Mouse (Mus musculus): ENCODE data around the gene Dll4.

The Dll4 gene

GRCm38 (mm10) chr2:119334964-119335525 lies 9.5 kb downstream of the Dll4 start:
- DNase-seq (ENCODE audit: low spot score in 2 of 2), result no peak

GRCm38 (mm10) chr2:119335535-119335934 lies 10.0 kb downstream of the Dll4 start:
- DNase-seq (ENCODE audit: low spot score in 2 of 2), result no peak

- DNase-seq (ENCODE audit: low spot score in 2 of 2), result no peak
Measured at GRCm38 (mm10) chr2:119336002-119336401, 10.4 kb downstream of the Dll4 start.

DNA sequence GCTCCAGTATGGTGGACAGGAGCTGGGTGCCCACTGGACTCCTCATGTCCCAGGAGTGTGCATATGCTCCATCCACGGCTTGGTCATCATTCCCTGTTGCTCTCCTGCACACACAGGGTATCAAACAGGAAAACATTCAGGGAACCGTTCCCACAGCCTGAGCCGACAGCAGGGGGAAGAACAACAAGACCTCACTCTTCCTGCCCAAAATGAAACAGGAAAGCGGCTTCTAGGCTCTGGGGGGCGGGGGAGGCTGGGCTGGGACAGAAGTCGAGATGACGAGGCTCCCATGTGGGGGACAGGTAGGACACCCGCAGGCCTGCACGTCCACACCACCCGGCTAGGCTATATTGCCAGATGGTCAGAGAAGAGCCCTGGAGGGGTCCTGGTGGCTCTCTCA lies 10.9 kb downstream of the Dll4 start:
- no peak for DNase-seq (ENCODE audit: low spot score in 2 of 2)

DNA sequence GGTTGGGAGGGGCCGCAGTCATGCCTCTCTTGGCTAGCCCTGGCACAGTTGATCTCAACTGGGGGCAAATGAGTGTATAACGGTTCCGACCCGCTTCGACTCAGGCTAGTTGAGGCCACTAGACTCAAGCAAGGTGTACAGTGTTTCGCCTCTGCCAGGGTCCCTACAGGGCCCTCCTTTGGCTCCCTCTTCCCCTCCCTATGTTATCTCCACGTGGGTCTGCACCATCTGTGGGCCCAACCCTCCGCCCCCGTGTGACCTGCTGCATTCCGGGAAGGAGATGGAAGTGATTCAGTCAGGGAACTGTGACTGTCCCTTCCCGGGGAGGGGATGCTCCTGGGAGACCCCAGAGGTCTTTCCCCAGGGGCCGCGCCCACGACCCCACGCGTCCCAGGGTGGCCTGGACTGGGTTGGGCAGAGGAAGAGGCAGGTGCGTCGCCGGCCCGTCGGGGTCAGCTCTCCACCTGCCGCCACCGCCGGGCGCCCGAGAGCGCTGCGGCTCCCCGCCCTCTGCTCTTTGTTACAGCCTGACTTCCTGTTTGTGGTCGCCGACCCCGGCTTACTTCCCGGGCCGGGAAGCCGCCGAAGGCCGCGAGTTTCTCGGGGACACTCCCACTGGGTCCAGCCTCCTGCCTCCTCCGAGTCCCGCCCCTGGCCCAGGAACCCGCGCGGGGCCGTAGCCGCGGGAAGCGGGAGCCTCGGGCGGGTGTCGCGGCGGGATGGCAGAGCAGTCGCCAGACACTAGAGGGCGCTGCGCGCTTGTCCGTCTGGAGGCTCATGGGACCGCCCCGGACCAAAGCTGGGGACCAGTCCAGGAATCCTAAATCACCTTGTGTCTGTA lies 12.1 kb downstream of the Dll4 start:
- DNase-seq (ENCODE audit: low spot score in 2 of 2), result peak; percentile 82 to 91

- DNase-seq (ENCODE audit: low spot score in 2 of 2), result no peak
Measured at GRCm38 (mm10) chr2:119344537-119345138, 19.1 kb downstream of the Dll4 start.

DNA sequence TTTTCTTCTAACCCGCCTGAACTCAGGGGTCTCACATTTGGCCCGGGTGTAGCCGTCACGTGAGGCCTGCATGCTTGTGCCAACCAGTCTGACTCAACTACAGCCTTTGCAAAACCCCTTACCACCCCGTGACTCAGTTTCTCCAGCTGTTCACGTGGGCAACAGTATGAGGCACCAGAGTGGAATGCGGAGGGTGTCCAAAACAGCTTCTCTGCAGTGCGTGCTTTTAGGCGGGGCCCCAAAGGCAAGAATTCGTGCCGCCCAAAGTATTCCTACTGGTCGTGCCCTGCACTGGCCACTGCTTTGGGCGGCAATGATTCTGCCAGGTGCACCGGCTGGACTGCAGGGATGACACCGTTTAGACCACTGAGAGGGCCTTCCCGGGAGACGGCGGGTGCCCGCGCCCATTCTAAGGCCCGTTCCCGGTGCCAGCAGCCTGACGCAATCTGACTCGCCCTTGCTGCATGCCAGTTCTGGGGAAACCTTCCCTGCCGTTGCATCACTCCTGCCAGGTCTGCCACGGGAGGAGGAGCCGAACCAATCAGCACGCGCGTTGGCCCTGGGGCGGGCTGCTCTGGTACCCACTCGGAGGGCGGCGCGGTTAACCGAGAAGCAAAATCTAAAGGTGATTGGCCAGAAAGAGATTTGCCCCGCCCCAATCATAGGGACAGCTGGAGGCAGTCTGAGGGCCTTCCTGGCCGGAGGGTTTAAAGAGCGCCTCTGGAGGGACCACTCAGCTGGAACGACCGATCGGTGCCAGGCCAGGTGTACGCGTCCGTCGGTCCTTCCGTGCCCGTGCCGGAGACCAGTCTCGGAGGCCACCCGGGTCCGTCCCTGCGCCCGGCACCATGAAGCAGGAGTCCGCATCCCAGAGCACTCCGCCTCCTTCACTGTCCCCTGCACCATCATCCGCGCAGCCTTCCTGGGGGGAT lies 25.2 kb downstream of the Dll4 start, which contains the start of gene Chac1:
Gene Chac1 (plus strand): TSS at position 675 of the 932 bp plus-strand sequence.
- DNase-seq (ENCODE audit: low spot score in 2 of 2), result peak; percentile 72 to 84

DNA sequence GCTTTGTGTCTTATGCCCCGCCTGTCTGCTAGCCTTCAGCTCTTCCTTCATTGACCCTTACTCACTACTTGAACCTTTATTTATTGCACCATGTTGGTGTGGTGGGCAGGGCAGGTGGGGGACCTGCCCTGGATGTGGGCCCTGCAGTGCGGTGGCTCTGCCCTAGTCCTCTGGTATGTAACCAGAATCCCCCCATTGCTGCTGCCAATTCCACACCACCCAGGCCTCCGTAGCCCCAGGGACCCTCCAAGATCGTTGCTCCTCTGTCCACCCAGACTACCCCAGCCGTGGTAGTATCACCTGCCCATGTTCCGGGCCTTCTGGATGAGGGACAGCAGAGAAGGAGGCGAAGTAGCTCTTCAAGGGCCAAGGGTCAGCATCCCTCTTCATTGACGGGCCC lies 28.1 kb downstream of the Dll4 start:
- no peak for DNase-seq (ENCODE audit: low spot score in 2 of 2)

DNA sequence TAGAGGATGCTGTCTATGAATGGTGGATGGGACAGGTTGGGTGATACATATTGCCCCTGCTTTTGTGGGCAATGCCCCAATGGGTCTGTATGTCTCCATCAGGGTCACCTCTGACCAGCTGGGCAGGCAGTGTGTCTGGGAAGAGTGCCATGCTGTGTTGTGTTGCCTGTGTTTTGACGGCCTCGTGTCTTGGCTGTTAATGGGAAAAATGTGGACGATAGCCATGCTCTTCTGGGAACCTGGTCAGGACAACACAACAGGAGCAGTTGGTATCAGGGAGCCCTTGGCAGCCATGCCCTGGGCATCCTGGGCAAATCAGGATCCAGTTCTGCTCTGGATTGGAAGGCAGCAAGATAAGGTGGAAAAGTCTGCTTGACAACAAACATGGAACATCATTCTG lies 29.5 kb downstream of the Dll4 start:
- DNase-seq (ENCODE audit: low spot score in 2 of 2), result no peak

DNA sequence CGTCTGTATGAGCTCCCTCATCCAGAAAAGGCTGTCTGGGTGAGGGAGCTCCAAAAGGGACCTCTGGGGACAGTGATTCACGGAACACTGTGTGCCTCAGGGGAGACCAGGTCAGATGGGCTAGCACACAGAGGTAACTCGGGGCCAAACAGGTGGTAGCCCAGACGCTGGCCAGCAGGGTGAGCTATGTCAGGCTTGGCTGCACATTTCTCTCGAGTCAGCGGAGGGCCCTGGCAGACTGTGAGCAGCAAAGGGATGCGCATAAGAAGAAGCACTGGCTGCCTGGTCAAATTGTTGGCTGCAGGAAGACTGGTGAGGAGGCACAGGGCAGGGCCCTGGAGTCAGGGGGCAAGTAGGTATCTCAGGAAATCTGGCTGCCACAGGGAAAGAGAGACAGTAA lies 30.1 kb downstream of the Dll4 start:
- no peak for DNase-seq (ENCODE audit: low spot score in 2 of 2)

- no peak for DNase-seq (ENCODE audit: low spot score in 2 of 2)
Measured at GRCm38 (mm10) chr2:119356310-119356709, 30.7 kb downstream of the Dll4 start.

GRCm38 (mm10) chr2:119356805-119357204 lies 31.2 kb downstream of the Dll4 start:
- DNase-seq (ENCODE audit: low spot score in 2 of 2), result no peak

DNA sequence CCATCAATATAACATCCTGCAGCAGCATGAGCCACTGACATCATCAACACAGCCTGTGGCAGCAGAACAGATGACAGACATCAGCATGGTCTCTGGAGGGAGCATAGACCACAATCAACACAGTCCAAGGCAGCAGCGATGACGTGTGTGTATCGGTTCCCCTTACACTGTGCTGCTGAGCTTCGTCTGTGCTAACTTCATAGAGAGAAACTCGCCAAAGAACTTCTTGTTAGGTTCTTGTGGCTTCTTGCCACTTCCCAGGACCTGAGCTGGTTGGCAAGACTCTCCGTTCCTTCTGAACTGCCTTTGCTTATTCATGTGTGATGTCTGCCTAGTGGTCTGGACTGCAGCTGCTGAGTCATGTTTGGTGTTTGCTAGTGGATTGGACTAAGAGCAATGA lies 32.7 kb downstream of the Dll4 start:
- no peak for DNase-seq (ENCODE audit: low spot score in 2 of 2)

DNA sequence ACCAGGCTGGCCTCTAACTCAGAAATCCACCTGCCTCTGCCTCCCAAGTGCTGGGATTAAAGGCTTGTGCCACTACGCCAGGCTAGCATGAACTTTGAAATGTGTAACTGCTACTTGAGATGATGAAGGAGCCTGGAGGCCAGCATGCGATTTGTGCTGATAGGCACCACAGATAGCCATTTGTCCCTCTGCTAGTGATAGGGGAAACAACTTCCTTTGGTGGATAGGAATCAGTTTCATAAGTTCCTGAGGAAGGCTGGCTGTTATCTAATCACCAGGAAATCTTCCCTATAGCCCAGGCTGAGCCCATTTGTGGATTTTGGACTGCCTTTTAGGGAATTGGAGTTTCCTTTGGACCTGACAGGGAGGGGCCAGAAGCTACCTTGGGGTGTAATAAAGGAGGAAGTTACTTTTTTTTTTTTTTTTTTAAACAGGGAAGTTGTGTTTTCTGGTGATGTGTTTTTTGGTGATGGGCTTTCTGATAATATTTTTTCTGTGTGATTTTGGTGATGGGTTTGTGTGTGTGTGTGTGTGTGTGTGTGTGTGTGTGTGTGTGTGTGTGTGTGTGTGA lies 34.2 kb downstream of the Dll4 start:
- DNase-seq (ENCODE audit: low spot score in 2 of 2), result no peak

DNA sequence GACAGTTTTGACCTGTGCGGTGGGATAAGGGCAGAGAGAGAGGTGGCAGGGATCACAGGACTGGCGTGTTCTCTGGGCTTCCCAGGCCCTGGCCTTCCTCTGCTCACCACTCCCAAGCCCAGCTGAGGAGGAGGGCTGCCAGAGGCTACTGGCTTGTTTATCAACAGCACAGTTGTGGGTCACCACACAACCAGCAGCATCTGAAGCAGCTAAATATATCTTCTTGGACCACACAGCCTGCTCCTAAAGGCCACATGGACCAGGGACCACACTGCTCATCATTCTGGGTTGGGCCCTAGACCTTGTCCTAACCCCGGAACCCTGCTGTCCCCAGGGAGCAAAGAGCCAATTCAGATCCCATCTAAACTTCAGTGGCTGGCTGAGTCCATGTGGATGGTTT lies 39.4 kb downstream of the Dll4 start:
- no peak for DNase-seq (ENCODE audit: low spot score in 2 of 2)

DNA sequence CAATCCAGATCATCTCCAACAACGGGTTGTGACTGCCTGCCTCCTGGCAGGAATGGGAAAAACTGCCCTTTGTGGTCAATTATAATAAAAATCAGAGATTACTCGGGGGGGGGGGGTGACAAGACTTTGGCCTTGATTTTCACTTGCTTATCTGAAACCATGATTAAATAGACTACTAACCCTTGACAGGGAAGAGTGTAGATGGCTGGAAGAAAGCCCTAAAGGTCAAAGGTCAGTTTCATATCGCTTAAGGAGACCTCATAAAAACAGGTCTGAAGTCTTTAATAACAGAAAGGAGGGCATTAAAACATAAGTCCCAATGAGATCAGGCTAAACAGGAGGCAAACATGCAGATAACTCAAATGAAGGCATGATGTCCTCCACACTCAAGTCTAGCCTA lies 41.8 kb downstream of the Dll4 start:
- DNase-seq (ENCODE audit: low spot score in 2 of 2), result no peak

DNA sequence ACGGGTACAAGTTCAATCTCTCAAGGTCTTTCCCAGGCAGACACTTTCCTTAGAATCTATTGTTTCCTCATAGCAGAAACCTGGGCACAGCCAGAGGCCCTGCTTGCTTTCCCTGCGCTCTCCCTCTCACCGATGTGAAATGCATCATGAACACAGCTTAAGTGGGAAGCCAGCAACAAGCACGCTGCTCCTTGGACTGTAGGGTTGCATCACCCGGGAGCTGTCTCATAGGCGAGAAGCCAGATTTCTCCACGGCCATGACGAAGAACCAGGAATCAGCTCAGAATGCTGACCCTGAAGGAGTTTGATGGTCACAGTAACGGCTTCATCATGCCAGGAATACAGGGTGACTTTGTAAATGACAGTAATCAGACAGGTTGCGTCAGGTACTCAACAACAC lies 44.5 kb downstream of the Dll4 start:
- no peak for DNase-seq (ENCODE audit: low spot score in 2 of 2)

GRCm38 (mm10) chr2:119377286-119377685 lies 51.7 kb downstream of the Dll4 start:
- no peak for DNase-seq (ENCODE audit: low spot score in 2 of 2)

- no peak for DNase-seq (ENCODE audit: low spot score in 2 of 2)
Measured at GRCm38 (mm10) chr2:119377826-119378225, 52.2 kb downstream of the Dll4 start.

DNA sequence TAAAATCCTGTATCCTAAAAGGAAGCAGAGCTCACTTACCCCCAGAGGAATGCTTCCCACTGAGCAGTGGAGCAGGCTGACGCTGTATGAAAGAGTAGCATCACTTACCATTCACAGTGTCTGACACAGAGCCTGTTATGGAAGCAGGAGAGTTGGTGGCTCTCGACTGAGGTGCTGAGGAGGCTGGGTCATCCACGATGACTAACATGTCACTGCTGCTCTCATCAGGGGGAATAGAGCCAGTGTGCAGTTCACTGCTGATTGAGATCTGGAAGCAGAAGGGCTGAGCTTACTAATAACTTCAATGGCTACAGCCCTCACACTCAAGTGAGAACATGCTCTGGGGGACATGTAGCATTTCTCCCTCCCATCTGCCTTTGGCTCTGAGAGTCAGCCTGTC lies 53.9 kb downstream of the Dll4 start:
- no peak for DNase-seq (ENCODE audit: low spot score in 2 of 2)

Data from urinary bladder, postnatal 4 days (tissue).